Mouse (Mus musculus) lung, embryonic 16.5 days (tissue): ENCODE results near the gene Zkscan6. TPM values are rescaled to one million over a fixed set of nuclear protein-coding genes. Genes with fewer than 3 reads are reported as not detected.

Experiments
- ATAC-seq: fragments of 200-750 bp; cut with Nextera tagmentation; 2 replicates; pipeline ENCODE4 v1.8.0; 2017; ENCODE audit warnings: low read depth, mild to moderate bottlenecking, moderate library complexity
- H3K27ac ChIP-seq: fragments of 300-500 bp; sonication (generic); 2 replicates; pipeline ENCODE4 v1.5.1; 2014; ENCODE audit warnings: mild to moderate bottlenecking, control low read depth, low read length
- H3K27me3 ChIP-seq: fragments of 300-500 bp; sonication (generic); 2 replicates; pipeline ENCODE4 v1.6.1; 2014; ENCODE audit warnings: low read depth, low read length, mixed read lengths; ENCODE audit not compliant: control insufficient read depth, insufficient read depth
- H3K36me3 ChIP-seq: fragments of 300-500 bp; sonication (generic); 2 replicates; pipeline ENCODE4 v1.6.1; 2014; ENCODE audit warnings: low read length; ENCODE audit not compliant: control insufficient read depth, insufficient read depth
- H3K4me1 ChIP-seq: fragments of 300-500 bp; sonication (generic); replicated peaks from 2 replicates; pipeline ENCODE4 v1.6.1; 2014; ENCODE audit warnings: low read length, mixed read lengths; ENCODE audit not compliant: control insufficient read depth, insufficient read depth
- H3K4me2 ChIP-seq: fragments of 300-500 bp; sonication (generic); 2 replicates; pipeline ENCODE4 v1.6.1; 2014; ENCODE audit warnings: low read depth, low read length, control low read depth
- H3K4me3 ChIP-seq: fragments of 300-500 bp; sonication (generic); 2 replicates; pipeline ENCODE4 v1.5.1; 2014; ENCODE audit warnings: mild to moderate bottlenecking, low read length, control low read depth
- H3K9ac ChIP-seq: fragments of 300-500 bp; sonication (generic); 2 replicates; pipeline ENCODE4 v1.6.1; 2014; ENCODE audit warnings: low read length, control low read depth
- H3K9me3 ChIP-seq: fragments of 300-500 bp; sonication (generic); 2 replicates; pipeline ENCODE4 v1.6.1; 2016; ENCODE audit warnings: low read length; ENCODE audit not compliant: control insufficient read depth
- WGBS: fragments of 180-500 bp; shearing (Covaris S2); extraction: QIAGEN DNeasy Blood & Tissue Kit; methylation state at CpG from one replicate; pipeline ENCODE4 v1.1.7; 2014; 5-methylcytosine and 5-hydroxymethylcytosine counted together
- polyA plus RNA-seq: library from polyadenylated mRNA; unstranded; fragments of >200 nt; fragmentation: Nextera tagmentation; extraction: Ambion mirVana; gene quantifications from 2 replicates; pipeline ENCODE4 v1.2.1, GENCODE M21; 2015

Gene Zkscan6
- polyA plus RNA-seq, result 16.9 and 17.7 TPM in 2 replicates

DNA sequence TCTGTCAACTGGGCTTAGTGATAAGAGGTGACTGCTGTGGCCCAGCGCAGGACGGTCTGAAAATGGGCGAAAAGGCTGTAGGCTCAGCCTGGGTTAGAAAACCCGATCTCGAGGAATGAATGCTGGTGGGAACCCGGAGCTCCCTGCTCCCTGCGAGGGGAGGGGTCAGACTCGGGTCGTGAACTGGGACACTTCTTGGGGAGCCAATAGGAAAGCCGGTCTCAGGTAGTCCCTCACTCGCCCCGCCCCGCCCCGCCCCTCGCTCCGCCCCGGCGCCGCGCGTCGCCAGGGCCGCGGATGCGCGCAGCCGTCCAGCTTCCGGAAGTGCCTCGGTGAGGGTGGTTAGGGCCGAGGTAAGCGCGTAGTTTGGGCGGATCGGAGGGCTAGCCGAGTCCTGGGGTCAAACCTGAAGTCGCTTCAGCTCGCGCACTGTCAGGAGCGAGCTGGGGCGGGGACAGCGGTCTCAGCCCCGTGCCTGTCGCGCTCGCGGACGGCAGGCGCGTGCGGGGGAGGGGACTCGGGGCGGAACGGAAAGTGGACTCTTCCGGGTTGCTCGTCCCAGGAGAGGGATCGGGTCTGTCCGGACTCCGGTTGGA is at the start of gene Zkscan6:
TSS of gene Zkscan6 (plus strand) at position 267 of the 596 bp plus-strand sequence.
- WGBS, result under 1% methylated on average over 45 of the region's 58 CpGs
- peak within 1 kb of the TSS; percentile 81 for H3K4me2 ChIP-seq
- peak; percentile 99 for ATAC-seq
- peak within 1 kb of the TSS; percentile 89 for H3K9ac ChIP-seq
- no peaks in the 10 kb centered on the region for H3K36me3 ChIP-seq
- peak within 1 kb of the TSS; percentile 86 for H3K4me3 ChIP-seq
- H3K27ac ChIP-seq, result peak within 1 kb of the TSS; percentile 86
- H3K9me3 ChIP-seq, result no peaks in the 10 kb centered on the region
- H3K27me3 ChIP-seq, result no peaks in the 10 kb centered on the region
- peaks cover 13% of the 10 kb centered on the region for H3K4me1 ChIP-seq

DNA sequence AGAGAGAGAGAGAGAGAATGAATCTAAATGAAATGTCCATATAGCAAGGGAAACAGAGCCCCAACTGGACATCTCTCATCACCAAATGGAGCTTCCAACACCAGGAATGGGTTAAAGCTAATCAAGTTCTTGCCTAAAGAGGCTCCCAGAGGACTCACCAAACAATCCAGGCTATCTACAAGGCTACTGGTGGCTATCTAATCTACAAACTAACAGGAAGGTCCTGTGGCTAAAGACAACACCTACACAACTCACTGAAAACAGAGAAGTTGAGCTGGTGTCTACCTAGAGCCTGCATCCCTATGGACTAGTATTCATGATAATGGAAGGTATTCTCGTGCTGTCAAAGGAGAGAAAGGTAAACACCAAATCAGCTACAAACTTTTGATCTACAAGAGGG is 47.6 kb upstream of the Zkscan6 start:
- ATAC-seq, result no peak
- no peaks in the 10 kb centered on the region for H3K9me3 ChIP-seq
- no peaks in the 10 kb centered on the region for H3K27me3 ChIP-seq
- H3K4me3 ChIP-seq, result no peak overlapping the region
- no peaks in the 10 kb centered on the region for H3K4me1 ChIP-seq
- H3K9ac ChIP-seq, result no peak overlapping the region
- H3K36me3 ChIP-seq, result no peaks in the 10 kb centered on the region
- 86% methylated on average over 1 of the region's 1 CpGs for WGBS
- no peak overlapping the region for H3K4me2 ChIP-seq
- H3K27ac ChIP-seq, result no peak overlapping the region

DNA sequence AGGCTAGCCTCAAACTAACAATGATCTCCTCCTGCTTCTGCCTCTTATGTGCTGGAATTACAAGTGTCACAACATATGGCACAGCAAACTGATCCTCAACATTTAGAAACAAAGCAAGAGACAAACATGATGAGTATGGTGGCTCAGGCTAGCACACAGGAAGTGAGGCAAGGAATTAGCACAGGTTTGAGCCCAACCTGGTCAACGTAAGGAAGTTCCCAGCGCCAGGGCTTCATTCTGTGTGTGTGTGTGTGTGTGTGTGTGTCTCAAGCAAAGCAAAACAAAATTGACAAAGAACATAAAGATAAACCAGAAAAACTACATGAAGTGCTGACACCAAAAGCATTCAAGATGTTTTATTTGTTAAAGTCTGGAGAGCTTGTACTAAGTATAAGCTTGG is 46.1 kb upstream of the Zkscan6 start:
- Histone ChIP-seq H3K9ac (no peak overlapping the region), H3K27me3 (no peaks in the 10 kb centered on the region), H3K27ac (no peak overlapping the region), H3K9me3 (no peaks in the 10 kb centered on the region), H3K4me3 (no peak overlapping the region), H3K4me2 (no peak overlapping the region), H3K4me1 (no peaks in the 10 kb centered on the region), H3K36me3 (no peaks in the 10 kb centered on the region)
- no peak for ATAC-seq
- 85% methylated on average over 2 of the region's 2 CpGs for WGBS

DNA sequence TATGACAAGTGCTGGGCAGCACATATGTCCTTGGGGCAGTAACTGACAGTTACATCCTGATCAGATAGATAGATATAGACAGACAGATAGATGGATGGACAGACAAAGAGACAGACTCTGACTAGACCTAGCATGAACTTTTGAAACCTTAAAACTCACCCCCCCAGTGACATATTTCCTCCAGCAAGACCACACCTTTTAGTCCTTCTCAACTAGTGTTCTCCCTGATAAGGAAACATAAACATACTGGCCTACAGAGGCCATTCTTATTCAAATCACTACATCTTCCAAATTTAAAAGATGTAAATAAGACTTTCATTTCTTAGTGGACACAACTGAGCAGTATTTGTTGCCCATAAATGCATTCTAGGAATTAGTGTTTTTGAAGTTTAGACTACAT is 38.5 kb upstream of the Zkscan6 start:
- H3K36me3 ChIP-seq, result no peaks in the 10 kb centered on the region
- no peak overlapping the region for H3K9ac ChIP-seq
- H3K4me1 ChIP-seq, result no peaks in the 10 kb centered on the region
- H3K4me3 ChIP-seq, result no peak overlapping the region
- H3K9me3 ChIP-seq, result no peaks in the 10 kb centered on the region
- no peak for ATAC-seq
- H3K4me2 ChIP-seq, result no peak overlapping the region
- no peak overlapping the region for H3K27ac ChIP-seq
- no peaks in the 10 kb centered on the region for H3K27me3 ChIP-seq

DNA sequence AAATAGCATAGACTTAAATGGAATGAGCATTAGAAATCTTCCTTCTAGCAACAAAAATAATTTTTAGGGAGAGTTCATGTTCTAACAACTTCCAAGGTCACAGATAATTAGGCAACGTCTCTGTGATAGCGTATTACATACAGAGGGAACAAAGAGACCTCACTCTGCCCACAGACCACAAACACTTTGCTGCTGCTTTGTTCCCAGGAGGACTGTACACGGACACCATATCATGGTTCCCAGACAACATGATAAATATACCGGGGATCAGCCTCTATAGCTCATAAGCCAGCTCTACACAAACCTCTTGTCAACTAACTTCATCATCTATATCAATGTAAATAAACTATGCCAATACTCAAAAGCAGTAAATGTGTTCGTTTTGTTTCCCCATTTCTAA is 37.0 kb upstream of the Zkscan6 start:
- no peak for ATAC-seq
- H3K27me3 ChIP-seq, result no peaks in the 10 kb centered on the region
- H3K4me3 ChIP-seq, result no peak overlapping the region
- no peaks in the 10 kb centered on the region for H3K9me3 ChIP-seq
- H3K4me1 ChIP-seq, result no peaks in the 10 kb centered on the region
- H3K9ac ChIP-seq, result no peak overlapping the region
- H3K36me3 ChIP-seq, result no peaks in the 10 kb centered on the region
- H3K4me2 ChIP-seq, result no peak overlapping the region
- 64% methylated on average over 5 of the region's 5 CpGs for WGBS
- no peak overlapping the region for H3K27ac ChIP-seq

DNA sequence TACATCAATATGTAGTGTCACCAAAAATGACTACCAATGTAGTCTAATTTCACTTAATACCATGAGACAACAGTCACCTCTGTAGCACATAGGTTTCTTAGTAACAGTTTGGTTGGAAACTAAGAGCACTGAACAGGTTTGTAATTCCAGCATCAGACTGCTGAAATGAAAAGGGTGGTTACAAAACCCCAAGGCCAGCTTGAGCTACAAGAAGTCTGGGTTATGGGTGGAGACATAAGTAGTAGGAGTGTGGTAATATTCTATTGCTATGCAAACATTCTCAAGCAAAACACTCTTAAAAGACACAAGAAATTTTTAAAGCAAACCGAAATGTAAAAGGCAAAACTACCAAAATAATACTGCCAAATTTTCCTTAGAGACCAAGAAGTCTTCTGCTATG is 35.4 kb upstream of the Zkscan6 start:
- no peaks in the 10 kb centered on the region for H3K9me3 ChIP-seq
- WGBS, result 67% methylated on average over 1 of the region's 1 CpGs
- no peak for ATAC-seq
- no peaks in the 10 kb centered on the region for H3K36me3 ChIP-seq
- H3K4me1 ChIP-seq, result no peaks in the 10 kb centered on the region
- H3K4me3 ChIP-seq, result no peak overlapping the region
- H3K4me2 ChIP-seq, result no peak overlapping the region
- H3K9ac ChIP-seq, result no peak overlapping the region
- H3K27me3 ChIP-seq, result no peaks in the 10 kb centered on the region
- 0 out of 2 replicates have a peak overlapping the region, but pooled peaks have one; percentile 22 for H3K27ac ChIP-seq

DNA sequence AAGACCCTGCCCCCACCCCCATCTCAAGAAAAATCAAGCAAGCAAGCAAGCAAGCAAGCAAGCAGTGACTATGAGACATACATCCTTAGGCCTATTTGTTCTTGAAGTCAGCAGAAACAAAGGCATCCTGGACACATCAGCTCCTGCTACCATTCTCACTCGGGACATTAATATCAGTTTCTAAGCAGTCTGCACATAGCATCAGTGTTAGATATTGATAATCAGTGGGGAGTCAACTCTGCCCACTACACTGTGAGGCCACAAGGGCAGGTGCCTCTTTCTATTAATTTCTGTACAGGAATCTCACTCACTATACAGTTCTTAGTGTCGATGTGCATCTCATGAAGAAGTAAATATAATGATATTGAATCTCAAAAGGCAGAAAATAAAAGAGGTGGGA is 33.4 kb upstream of the Zkscan6 start:
- ATAC-seq, result no peak
- no peaks in the 10 kb centered on the region for H3K36me3 ChIP-seq
- peaks cover 9% of the 10 kb centered on the region for H3K4me1 ChIP-seq
- H3K27ac ChIP-seq, result no peak overlapping the region
- H3K9me3 ChIP-seq, result no peaks in the 10 kb centered on the region
- WGBS, result 68% methylated on average over 2 of the region's 2 CpGs
- no peak overlapping the region for H3K4me3 ChIP-seq
- H3K9ac ChIP-seq, result no peak overlapping the region
- H3K4me2 ChIP-seq, result no peak overlapping the region
- H3K27me3 ChIP-seq, result no peaks in the 10 kb centered on the region

DNA sequence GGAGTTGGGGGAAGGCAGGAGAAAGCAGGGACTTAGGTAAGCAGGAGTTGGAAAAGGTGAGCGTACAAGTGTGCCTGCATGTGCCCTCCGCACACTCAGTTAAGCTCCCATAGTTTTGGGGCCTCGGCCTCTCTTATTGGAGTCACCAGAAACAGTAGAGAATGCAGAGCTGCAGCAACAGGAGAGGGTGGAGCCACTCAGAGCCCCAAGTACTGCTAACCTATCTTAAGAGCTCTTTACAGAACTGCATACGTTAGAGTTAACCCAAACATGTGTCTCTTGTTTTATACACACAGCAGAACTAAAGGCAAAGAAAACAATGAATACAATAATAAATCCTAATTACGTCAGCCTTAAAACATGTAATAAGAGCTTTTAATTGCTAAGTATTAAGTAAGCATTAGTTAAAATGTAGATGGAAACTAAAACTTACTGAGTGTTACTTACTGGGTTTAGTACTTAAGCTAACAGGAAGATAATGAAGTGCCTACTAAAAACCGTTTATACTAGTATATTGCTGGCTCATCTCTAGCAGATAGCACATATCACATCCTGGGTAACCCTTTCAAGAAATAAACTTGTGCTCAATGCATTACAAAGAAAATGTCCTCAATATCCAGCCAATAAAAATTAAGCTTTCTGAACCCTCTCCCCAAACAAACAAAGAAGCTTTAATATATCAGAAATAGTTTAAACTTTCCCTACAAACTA is 32.9 kb upstream of the Zkscan6 start:
- H3K27ac ChIP-seq, result no peak overlapping the region
- no peak overlapping the region for H3K9ac ChIP-seq
- 0 out of 2 replicates have a peak, but pooled peaks have one; percentile 38 for ATAC-seq
- H3K36me3 ChIP-seq, result no peaks in the 10 kb centered on the region
- H3K4me1 ChIP-seq, result peaks cover 9% of the 10 kb centered on the region
- H3K27me3 ChIP-seq, result no peaks in the 10 kb centered on the region
- H3K4me2 ChIP-seq, result no peak overlapping the region
- WGBS, result 49% methylated on average over 6 of the region's 6 CpGs
- no peaks in the 10 kb centered on the region for H3K9me3 ChIP-seq
- H3K4me3 ChIP-seq, result no peak overlapping the region

DNA sequence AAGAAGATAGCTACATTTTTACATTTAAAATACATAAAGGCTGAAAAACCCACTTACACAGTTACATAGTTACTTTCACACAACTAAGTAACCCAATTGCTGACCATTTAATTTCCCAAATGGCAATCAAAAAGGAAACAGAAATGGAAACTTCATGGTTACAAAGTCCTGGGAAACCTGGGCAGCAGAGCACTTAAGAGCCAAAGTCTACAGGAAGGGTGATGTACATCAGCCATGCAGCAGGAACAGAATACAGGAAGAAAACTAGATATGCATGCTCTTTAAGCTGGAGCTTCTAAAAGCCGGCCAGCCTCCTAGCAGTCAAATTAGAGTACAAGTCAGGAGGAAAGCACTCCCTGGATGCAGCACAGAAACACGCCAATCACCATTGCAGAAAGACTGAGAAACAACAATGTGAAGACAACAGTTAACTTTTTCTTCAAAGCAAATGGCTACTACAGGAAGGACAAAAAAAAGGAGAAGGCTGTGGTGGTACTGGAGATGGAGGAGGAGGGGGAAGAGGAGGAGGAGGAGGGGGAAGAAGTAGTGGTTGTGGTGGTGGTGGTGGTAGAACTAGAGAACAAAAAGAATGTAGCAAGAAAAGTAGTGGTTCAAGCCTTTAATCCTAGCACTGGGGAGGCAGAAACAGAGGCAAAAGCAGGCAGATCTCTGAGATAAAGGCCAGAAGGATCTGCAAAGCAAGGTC is 29.9 kb upstream of the Zkscan6 start:
- 54% methylated on average over 2 of the region's 2 CpGs for WGBS
- Histone ChIP-seq H3K4me2 (no peak overlapping the region), H3K36me3 (no peaks in the 10 kb centered on the region), H3K27me3 (no peaks in the 10 kb centered on the region), H3K4me1 (peaks cover 9% of the 10 kb centered on the region), H3K4me3 (no peak overlapping the region), H3K9me3 (no peaks in the 10 kb centered on the region), H3K27ac (no peak overlapping the region), H3K9ac (no peak overlapping the region)
- ATAC-seq, result no peak
